Mouse (Mus musculus): ENCODE data around the gene Nadk2.

Nadk2 gene

GRCm38 (mm10) chr15:9070912-9071555, at the start of gene Nadk2:
Gene Nadk2, plus strand, starts transcription at chr15:9071260.
- DNase-seq, result peak; percentile 94 to 95

GRCm38 (mm10) chr15:9055704-9056103, 15.4 kb upstream of the Nadk2 start:
- no peak for DNase-seq

GRCm38 (mm10) chr15:9059856-9060255, 11.2 kb upstream of the Nadk2 start:
- DNase-seq, result no peak

GRCm38 (mm10) chr15:9061150-9061882, 9.7 kb upstream of the Nadk2 start:
- no peak for DNase-seq

GRCm38 (mm10) chr15:9068881-9069280, 2.2 kb upstream of the Nadk2 start:
- DNase-seq, result no peak

- no peak for DNase-seq
These were observed 707 bp upstream of the Nadk2 start for GRCm38 (mm10) chr15:9070353-9070752.

GRCm38 (mm10) chr15:9071556-9072544, 790 bp downstream of the Nadk2 start:
- DNase-seq, result peak; percentile 27 to 45

- DNase-seq, result no peak
These were observed 1.6 kb downstream of the Nadk2 start for GRCm38 (mm10) chr15:9072630-9073029.

- no peak for DNase-seq
These were observed 2.1 kb downstream of the Nadk2 start for GRCm38 (mm10) chr15:9073067-9073608.

- DNase-seq, result no peak
These were observed 2.6 kb downstream of the Nadk2 start for GRCm38 (mm10) chr15:9073684-9074083.

- DNase-seq, result no peak
These were observed 3.1 kb downstream of the Nadk2 start for GRCm38 (mm10) chr15:9074139-9074538.

GRCm38 (mm10) chr15:9074671-9075070, 3.6 kb downstream of the Nadk2 start:
- DNase-seq, result no peak

GRCm38 (mm10) chr15:9075608-9076200, 4.6 kb downstream of the Nadk2 start:
- no peak for DNase-seq

- DNase-seq, result no peak
These were observed 7.6 kb downstream of the Nadk2 start for GRCm38 (mm10) chr15:9078481-9079300.

GRCm38 (mm10) chr15:9079626-9080025, 8.6 kb downstream of the Nadk2 start:
- no peak for DNase-seq

- DNase-seq, result no peak
These were observed 9.1 kb downstream of the Nadk2 start for GRCm38 (mm10) chr15:9080206-9080605.

- DNase-seq, result no peak
These were observed 10.2 kb downstream of the Nadk2 start for GRCm38 (mm10) chr15:9081294-9081693.

GRCm38 (mm10) chr15:9082753-9083152, 11.7 kb downstream of the Nadk2 start:
- no peak for DNase-seq

GRCm38 (mm10) chr15:9086813-9087212, 15.8 kb downstream of the Nadk2 start:
- DNase-seq, result no peak

GRCm38 (mm10) chr15:9087421-9087820, 16.4 kb downstream of the Nadk2 start:
- DNase-seq, result no peak

- DNase-seq, result no peak
These were observed 17.0 kb downstream of the Nadk2 start for GRCm38 (mm10) chr15:9087895-9088682.
